Mouse (Mus musculus) CH12.LX (cell line): ENCODE results near the gene Tamm41. TPM values are rescaled to one million over a fixed set of nuclear protein-coding genes. Genes with fewer than 3 reads are reported as not detected.

Experiments used
- DNase-seq: peaks from one replicate; pipeline ENCODE4 v3.0.0-alpha.2; 2013; ENCODE audit errors: extremely low read depth
- H3K27ac ChIP-seq: 2 replicates; pipeline ENCODE4 v1.5.1; 2012; ENCODE audit warnings: low read depth, mild to moderate bottlenecking, control low read depth, moderate library complexity; ENCODE audit not compliant: insufficient read depth
- H3K27me3 ChIP-seq: replicated peaks from 2 replicates; pipeline ENCODE3; 2012; ENCODE audit warnings: inconsistent platforms
- H3K36me3 ChIP-seq, 2 experiments: replicated peaks in 1 of 2; 2 replicates each; pipeline versions ENCODE3 to v1.6.1; 2012; ENCODE audit warnings: inconsistent platforms in 1 of 2, low read length in 1 of 2, mild to moderate bottlenecking in 1 of 2, mixed read lengths in 1 of 2, moderate library complexity in 1 of 2; ENCODE audit not compliant: control insufficient read depth in 1 of 2, insufficient read depth in 1 of 2
- H3K4me1 ChIP-seq, 2 experiments: 2 replicates each; pipeline ENCODE4 v1.6.1; 2012; ENCODE audit warnings: inconsistent platforms in 1 of 2, moderate library complexity in 1 of 2; ENCODE audit not compliant: insufficient read depth in 2 of 2, control insufficient read depth in 1 of 2
- H3K4me2 ChIP-seq: 2 replicates; pipeline ENCODE4 v1.6.1; 2012; ENCODE audit warnings: low read depth, mild to moderate bottlenecking, control low read depth; ENCODE audit not compliant: poor library complexity, insufficient read depth, severe bottlenecking
- H3K4me3 ChIP-seq, 3 experiments: fragments of 150-350 bp in 1 of 3; sonication (generic) in 1 of 3; replicated peaks in 1 of 3; 2 replicates each; pipeline versions ENCODE3 to v1.5.1; 2011 to 2012; ENCODE audit warnings: low read depth in 2 of 3, low read length in 2 of 3, mild to moderate bottlenecking in 2 of 3, moderate library complexity in 2 of 3, control low read depth in 1 of 3, improper control_type of control experiment in 1 of 3, inconsistent platforms in 1 of 3, mixed read lengths in 1 of 3; ENCODE audit not compliant: poor library complexity in 1 of 3
- H3K79me2 ChIP-seq: replicated peaks from 2 replicates; pipeline ENCODE4 v1.6.1; 2012; ENCODE audit warnings: mild to moderate bottlenecking, moderate library complexity; ENCODE audit not compliant: control insufficient read depth, poor library complexity, insufficient read depth, severe bottlenecking; ENCODE audit errors: extremely low read depth
- H3K9ac ChIP-seq: 2 replicates; pipeline ENCODE4 v1.6.1; 2012; ENCODE audit warnings: low read depth, mild to moderate bottlenecking, control low read depth, moderate library complexity; ENCODE audit not compliant: insufficient read depth
- H3K9me3 ChIP-seq: replicated peaks from 2 replicates; pipeline ENCODE3; 2012; ENCODE audit warnings: low read length, inconsistent platforms, mixed read lengths
- BHLHE40 ChIP-seq: IDR thresholded peaks from 2 replicates; pipeline ENCODE4 v1.6.1; 2011; ENCODE audit warnings: mild to moderate bottlenecking, low read depth, low read length, improper control_type of control experiment
- E2F4 ChIP-seq: IDR thresholded peaks from 2 replicates; pipeline ENCODE4 v1.6.1; 2011; ENCODE audit warnings: low read depth, low read length, improper control_type of control experiment; ENCODE audit not compliant: insufficient replicate concordance
- ELF1 ChIP-seq: IDR thresholded peaks from 2 replicates; pipeline ENCODE4 v1.6.1; 2014; ENCODE audit warnings: low read depth, mild to moderate bottlenecking, inconsistent platforms, low read length, improper control_type of control experiment
- EP300 ChIP-seq: IDR thresholded peaks from 2 replicates; pipeline ENCODE4 v1.6.1; 2011; ENCODE audit warnings: low read length, improper control_type of control experiment
- ETS1 ChIP-seq: conservative IDR thresholded peaks from 2 replicates; pipeline ENCODE4 v1.6.1; 2012; ENCODE audit warnings: low read depth, mild to moderate bottlenecking, inconsistent platforms, low read length, improper control_type of control experiment, moderate library complexity
- IRF4 ChIP-seq: IDR thresholded peaks from 2 replicates; pipeline ENCODE4 v1.6.1; 2014; ENCODE audit warnings: low read depth, mild to moderate bottlenecking, inconsistent platforms, low read length, improper control_type of control experiment
- JUN ChIP-seq: IDR thresholded peaks from 2 replicates; pipeline ENCODE4 v1.6.1; 2011; ENCODE audit warnings: low read depth, mild to moderate bottlenecking, low read length, improper control_type of control experiment, moderate library complexity; ENCODE audit not compliant: insufficient read depth
- KAT2A ChIP-seq: IDR thresholded peaks from 2 replicates; pipeline ENCODE4 v1.6.1; 2012; ENCODE audit warnings: low read length, improper control_type of control experiment, inconsistent platforms; ENCODE audit not compliant: insufficient replicate concordance
- MAFK ChIP-seq: IDR thresholded peaks from 2 replicates; pipeline ENCODE4 v1.6.1; 2011; ENCODE audit warnings: low read length, improper control_type of control experiment; ENCODE audit not compliant: insufficient replicate concordance
- MAX ChIP-seq: IDR thresholded peaks from 2 replicates; pipeline ENCODE4 v1.6.1; 2011; ENCODE audit warnings: low read length, improper control_type of control experiment
- MAZ ChIP-seq: IDR thresholded peaks from 2 replicates; pipeline ENCODE4 v1.6.1; 2012; ENCODE audit warnings: low read depth, mild to moderate bottlenecking, inconsistent platforms, low read length, improper control_type of control experiment, moderate library complexity
- MEF2A ChIP-seq: IDR thresholded peaks from 2 replicates; pipeline ENCODE4 v1.6.1; 2014; ENCODE audit warnings: low read depth, mild to moderate bottlenecking, inconsistent platforms, low read length, improper control_type of control experiment, borderline replicate concordance
- MXI1 ChIP-seq: IDR thresholded peaks from 2 replicates; pipeline ENCODE4 v1.6.1; 2011; ENCODE audit warnings: mild to moderate bottlenecking, low read depth, low read length, improper control_type of control experiment
- NELFE ChIP-seq: IDR thresholded peaks from 2 replicates; pipeline ENCODE4 v1.6.1; 2011; ENCODE audit warnings: low read depth, low read length, improper control_type of control experiment
- NRF1 ChIP-seq: IDR thresholded peaks from 2 replicates; pipeline ENCODE4 v1.6.1; 2014; ENCODE audit warnings: low read depth, mild to moderate bottlenecking, inconsistent platforms, low read length, improper control_type of control experiment, moderate library complexity
- POLR2A ChIP-seq: IDR thresholded peaks from 2 replicates; pipeline ENCODE4 v1.6.1; 2011; ENCODE audit warnings: low read depth, mild to moderate bottlenecking, improper control_type of control experiment, low read length
- RAD21 ChIP-seq: IDR thresholded peaks from 2 replicates; pipeline ENCODE4 v1.6.1; 2011; ENCODE audit warnings: low read depth, mild to moderate bottlenecking, low read length, improper control_type of control experiment, moderate library complexity
- RCOR1 ChIP-seq: conservative IDR thresholded peaks from 2 replicates; pipeline ENCODE4 v1.6.1; 2012; ENCODE audit warnings: low read depth, mild to moderate bottlenecking, inconsistent platforms, low read length, improper control_type of control experiment
- TBP ChIP-seq: conservative IDR thresholded peaks from 2 replicates; pipeline ENCODE4 v1.6.1; 2011; ENCODE audit warnings: low read depth, low read length, improper control_type of control experiment
- TCF12 ChIP-seq: IDR thresholded peaks from 2 replicates; pipeline ENCODE4 v1.6.1; 2014; ENCODE audit warnings: low read depth, mild to moderate bottlenecking, inconsistent platforms, low read length, improper control_type of control experiment
- UBTF ChIP-seq: IDR thresholded peaks from 2 replicates; pipeline ENCODE4 v1.6.1; 2012; ENCODE audit warnings: low read depth, mild to moderate bottlenecking, inconsistent platforms, low read length, improper control_type of control experiment, moderate library complexity
- USF2 ChIP-seq: conservative IDR thresholded peaks from 2 replicates; pipeline ENCODE4 v1.6.1; 2011; ENCODE audit warnings: low read depth, low read length, improper control_type of control experiment
- ZMIZ1 ChIP-seq: IDR thresholded peaks from 2 replicates; pipeline ENCODE4 v1.6.1; 2012; ENCODE audit warnings: low read depth, mild to moderate bottlenecking, inconsistent platforms, low read length, improper control_type of control experiment
- dilution Hi-C: fragments of 300-500 bp; cut with MboI; formaldehyde crosslinking; loops from 2 replicates; pipeline ENCODE4 v1.14.3; 2020; ENCODE audit warnings: low sequenced_read_pairs; ENCODE audit not compliant: extremely low pct_unique_long_range_greater_than_20kb, extremely low pct_ligation_motif_present
- in situ Hi-C: fragments of 300-500 bp; cut with MboI; formaldehyde crosslinking; loops from 3 replicates; pipeline ENCODE4 v1.14.3; 2019; ENCODE audit warnings: low sequenced_read_pairs, low pct_ligation_motif_present, low pct_unique_long_range_greater_than_20kb, mixed read lengths
- polyA plus RNA-seq: library from polyadenylated mRNA; unstranded; fragments of >175 nt; gene quantifications from 2 replicates; pipeline ENCODE4 v1.2.1, GENCODE M21; 2012; ENCODE audit warnings: low read depth; ENCODE audit not compliant: insufficient read length
- total RNA-seq, 2 experiments: library from RNA; depleted of rRNA; stranded (reverse); fragments of 300-350 nt in 1 of 2; fragments of >200 nt in 1 of 2; gene quantifications; 2 replicates each; pipeline ENCODE4 v1.2.3; 2012 to 2014

The Tamm41 gene
- total and polyA plus RNA-seq, 3 experiments: 29.3 to 41.1 (median 39.8) TPM

DNA sequence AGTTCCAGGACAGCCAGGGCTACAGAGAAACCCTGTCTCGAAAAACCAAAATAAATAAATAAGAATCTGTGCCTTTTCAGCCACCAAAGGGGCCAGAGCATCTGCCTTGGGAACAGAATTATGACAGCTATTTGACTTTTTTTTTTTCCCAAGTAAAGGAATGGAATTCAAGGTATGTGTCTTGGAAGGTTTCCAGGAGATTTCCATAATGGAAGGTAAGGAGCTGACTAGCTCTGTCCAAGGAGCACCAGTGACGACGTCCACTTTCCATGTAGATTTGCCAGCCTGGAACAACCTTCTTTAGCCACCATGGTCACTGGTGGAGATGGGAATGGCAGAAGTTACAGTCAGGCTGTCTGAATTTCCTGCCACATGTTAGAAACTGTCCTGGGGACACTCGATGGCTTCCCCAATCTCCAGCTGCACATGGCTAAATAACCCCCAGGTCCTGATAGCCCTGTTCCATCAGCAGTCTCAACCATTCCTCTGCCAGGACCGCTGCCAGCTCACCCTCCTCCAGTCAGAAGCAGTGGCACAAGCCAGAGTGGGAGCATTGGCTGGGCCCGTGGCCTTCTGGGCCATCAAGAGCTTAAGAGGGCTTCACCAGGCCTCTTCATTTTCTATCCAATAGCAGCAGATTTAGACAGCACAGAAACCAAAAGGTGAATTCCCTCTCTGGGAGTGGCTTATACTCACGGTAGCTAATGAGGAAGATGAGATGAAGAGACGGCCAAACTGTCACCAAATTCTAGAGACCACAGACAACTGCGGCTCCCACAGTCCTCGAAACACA lies 76.2 kb downstream of the Tamm41 start:
- Histone ChIP-seq H3K4me1 (peaks cover 42 to 90% of the 10 kb centered on the region in 2 experiments), H3K36me3 (peaks cover 2 to 32% of the 10 kb centered on the region in 2 experiments), H3K9ac (peak overlapping the region; percentile 2), H3K27ac (peak overlapping the region; percentile 57), H3K4me3 (no peak overlapping the region), H3K9me3 (no peaks in the 10 kb centered on the region), H3K27me3 (no peaks in the 10 kb centered on the region), H3K4me2 (peak overlapping the region; percentile 60; the same call in 1 of the 2 replicates), H3K79me2 (peaks cover 88% of the 10 kb centered on the region)
- in situ Hi-C loops: no loop called here
- TF ChIP-seq JUN (no peak), BHLHE40 (peak; percentile 46; the same call in 1 of the 2 replicates), TBP (0 out of 2 replicates have a peak, but pooled peaks have one; percentile 50), ELF1 (peak; percentile 50; the same call in 1 of the 2 replicates), MXI1 (peak; percentile 52; the same call in 1 of the 2 replicates), MAZ (0 out of 2 replicates have a peak, but pooled peaks have one; percentile 60), ZMIZ1 (peak; percentile 55; the same call in 1 of the 2 replicates), MAFK (no peak), NELFE (peak; percentile 45; the same call in 1 of the 2 replicates), USF2 (no peak), TCF12 (peak; percentile 37; the same call in 1 of the 2 replicates), MEF2A (0 out of 2 replicates have a peak, but pooled peaks have one; percentile 25), RCOR1 (no peak), IRF4 (peak; percentile 67; the same call in 1 of the 2 replicates), NRF1 (no peak), EP300 (0 out of 2 replicates have a peak, but pooled peaks have one; percentile 11), POLR2A (peak; percentile 62), KAT2A (no peak), RAD21 (no peak), MAX (no peak; the same call in 1 of the 2 replicates), E2F4 (0 out of 2 replicates have a peak, but pooled peaks have one; percentile 37), ETS1 (0 out of 2 replicates have a peak, but pooled peaks have one; percentile 16), UBTF (no peak)
- dilution Hi-C loops: no loop called here
- DNase-seq: peak; percentile 77
